Mouse (Mus musculus) embryonic facial prominence, embryonic 15.5 days (tissue): Measurements from ENCODE around the gene Pde4b. TPM values are rescaled to one million over a fixed set of nuclear protein-coding genes. Genes with fewer than 3 reads are reported as not detected.

ENCODE experiments used
- ATAC-seq: fragments of 200-750 bp; cut with Nextera tagmentation; 2 replicates; pipeline ENCODE4 v1.8.0; 2017; ENCODE audit warnings: low read depth, moderate TSS enrichment; ENCODE audit not compliant: insufficient number of reproducible peaks, low FRiP score, low TSS enrichment
- H3K27ac ChIP-seq: fragments of 300-500 bp; sonication (generic); replicated peaks from 2 replicates; pipeline ENCODE4 v1.5.1; 2015; ENCODE audit warnings: mild to moderate bottlenecking, inconsistent platforms
- H3K27me3 ChIP-seq: fragments of 300-500 bp; sonication (generic); 2 replicates; pipeline ENCODE4 v1.6.1; 2015; ENCODE audit warnings: inconsistent platforms
- H3K36me3 ChIP-seq: fragments of 300-500 bp; sonication (generic); 2 replicates; pipeline ENCODE4 v1.6.1; 2015; ENCODE audit warnings: mild to moderate bottlenecking, inconsistent platforms
- H3K4me1 ChIP-seq: fragments of 300-500 bp; sonication (generic); 2 replicates; pipeline ENCODE4 v1.6.1; 2015; ENCODE audit warnings: inconsistent platforms
- H3K4me2 ChIP-seq: fragments of 300-500 bp; sonication (generic); replicated peaks from 2 replicates; pipeline ENCODE4 v1.6.1; 2015; ENCODE audit warnings: mild to moderate bottlenecking, inconsistent platforms
- H3K4me3 ChIP-seq: fragments of 300-500 bp; sonication (generic); replicated peaks from 2 replicates; pipeline ENCODE4 v1.5.1; 2015; ENCODE audit warnings: mild to moderate bottlenecking, inconsistent platforms
- H3K9ac ChIP-seq: fragments of 300-500 bp; sonication (generic); 2 replicates; pipeline ENCODE4 v1.6.1; 2015; ENCODE audit warnings: inconsistent platforms
- H3K9me3 ChIP-seq: fragments of 300-500 bp; sonication (generic); replicated peaks from 2 replicates; pipeline ENCODE4 v1.6.1; 2016; ENCODE audit warnings: inconsistent platforms
- WGBS: fragments of 180-500 bp; shearing (Covaris S2); methylation state at CpG from one replicate; pipeline ENCODE4 v1.1.7; 2015; 5-methylcytosine and 5-hydroxymethylcytosine counted together
- polyA plus RNA-seq: library from polyadenylated mRNA; unstranded; fragments of >200 nt; fragmentation: Nextera tagmentation; extraction: Ambion mirVana; gene quantifications from 2 replicates; pipeline ENCODE4 v1.2.1, GENCODE M21; 2015

Gene Pde4b
- polyA plus RNA-seq, 1 experiment from 2014 or later, result 17.1 TPM

GRCm38 (mm10) chr4:102584601-102585265 is 497.4 kb downstream of the Pde4b start:
- Histone ChIP-seq H3K27me3 (no peaks in the 10 kb centered on the region), H3K4me1 (peaks cover 15% of the 10 kb centered on the region), H3K4me3 (no peak overlapping the region), H3K4me2 (no peak overlapping the region), H3K27ac (no peak overlapping the region), H3K9ac (no peak overlapping the region), H3K36me3 (no peaks in the 10 kb centered on the region), H3K9me3 (no peaks in the 10 kb centered on the region)
- WGBS, result 51% methylated on average over 6 of the region's 6 CpGs
- ATAC-seq, result no peak

- H3K9me3 ChIP-seq, result no peaks in the 10 kb centered on the region
- H3K27me3 ChIP-seq, result no peaks in the 10 kb centered on the region
- H3K27ac ChIP-seq, result no peak overlapping the region
- H3K36me3 ChIP-seq, result no peaks in the 10 kb centered on the region
- H3K4me1 ChIP-seq, result peaks cover 18% of the 10 kb centered on the region
- 43% methylated on average over 4 of the region's 4 CpGs for WGBS
- no peak overlapping the region for H3K4me3 ChIP-seq
- no peak for ATAC-seq
- no peak overlapping the region for H3K9ac ChIP-seq
- H3K4me2 ChIP-seq, result no peak overlapping the region
Measured at GRCm38 (mm10) chr4:102585541-102585940, 498.2 kb downstream of the Pde4b start.

GRCm38 (mm10) chr4:102586787-102587186 is 499.4 kb downstream of the Pde4b start:
- no peaks in the 10 kb centered on the region for H3K9me3 ChIP-seq
- no peaks in the 10 kb centered on the region for H3K27me3 ChIP-seq
- no peak overlapping the region for H3K4me3 ChIP-seq
- no peak overlapping the region for H3K4me2 ChIP-seq
- H3K36me3 ChIP-seq, result no peaks in the 10 kb centered on the region
- ATAC-seq, result no peak
- whole genome bisulfite sequencing, result 87% methylated on average over 3 of the region's 3 CpGs
- H3K9ac ChIP-seq, result no peak overlapping the region
- no peak overlapping the region for H3K27ac ChIP-seq
- H3K4me1 ChIP-seq, result peaks cover 18% of the 10 kb centered on the region

GRCm38 (mm10) chr4:102588668-102589455 is 501.5 kb downstream of the Pde4b start:
- H3K4me2 ChIP-seq, result peak overlapping the region; percentile 51
- H3K9ac ChIP-seq, result no peak overlapping the region
- no peaks in the 10 kb centered on the region for H3K9me3 ChIP-seq
- WGBS, result 18% methylated on average over 12 of the region's 12 CpGs
- no peaks in the 10 kb centered on the region for H3K36me3 ChIP-seq
- no peaks in the 10 kb centered on the region for H3K27me3 ChIP-seq
- no peak for ATAC-seq
- peak overlapping the region; percentile 28; the same call in 1 of the 2 replicates for H3K27ac ChIP-seq
- peaks cover 18% of the 10 kb centered on the region for H3K4me1 ChIP-seq
- H3K4me3 ChIP-seq, result peak overlapping the region; percentile 38

GRCm38 (mm10) chr4:102589537-102590031 is 502.2 kb downstream of the Pde4b start:
- Histone ChIP-seq H3K36me3 (no peaks in the 10 kb centered on the region), H3K9ac (no peak overlapping the region), H3K4me3 (peak overlapping the region; percentile 38), H3K27me3 (no peaks in the 10 kb centered on the region), H3K4me2 (peak overlapping the region; percentile 51), H3K4me1 (peaks cover 18% of the 10 kb centered on the region), H3K27ac (peak overlapping the region; percentile 28), H3K9me3 (no peaks in the 10 kb centered on the region)
- WGBS, result 4% methylated on average over 9 of the region's 9 CpGs
- ATAC-seq, result peak; percentile 60; the same call in 1 of the 2 replicates

- peaks cover 18% of the 10 kb centered on the region for H3K4me1 ChIP-seq
- H3K9ac ChIP-seq, result no peak overlapping the region
- no peak overlapping the region for H3K4me2 ChIP-seq
- H3K27ac ChIP-seq, result no peak overlapping the region
- H3K27me3 ChIP-seq, result no peaks in the 10 kb centered on the region
- H3K4me3 ChIP-seq, result no peak overlapping the region
- H3K9me3 ChIP-seq, result no peaks in the 10 kb centered on the region
- no peak for ATAC-seq
- H3K36me3 ChIP-seq, result peaks cover 6% of the 10 kb centered on the region; the same call in 1 of the 2 replicates
- 56% methylated on average over 4 of the region's 4 CpGs for WGBS
Measured at GRCm38 (mm10) chr4:102591798-102592197, 504.5 kb downstream of the Pde4b start.

- Histone ChIP-seq H3K4me2 (no peak overlapping the region), H3K4me3 (no peak overlapping the region), H3K9me3 (no peaks in the 10 kb centered on the region), H3K9ac (no peak overlapping the region), H3K27ac (no peak overlapping the region), H3K36me3 (peaks cover 9% of the 10 kb centered on the region; the same call in 1 of the 2 replicates), H3K4me1 (peaks cover 18% of the 10 kb centered on the region), H3K27me3 (no peaks in the 10 kb centered on the region)
- WGBS, result 83% methylated on average over 2 of the region's 2 CpGs
- ATAC-seq, result no peak
Measured at GRCm38 (mm10) chr4:102592541-102592940, 505.2 kb downstream of the Pde4b start.

GRCm38 (mm10) chr4:102593631-102594030 is 506.3 kb downstream of the Pde4b start:
- Histone ChIP-seq H3K36me3 (peaks cover 12% of the 10 kb centered on the region; the same call in 1 of the 2 replicates), H3K9ac (no peak overlapping the region), H3K4me2 (no peak overlapping the region), H3K4me3 (no peak overlapping the region), H3K9me3 (no peaks in the 10 kb centered on the region), H3K27me3 (no peaks in the 10 kb centered on the region), H3K4me1 (peaks cover 14% of the 10 kb centered on the region), H3K27ac (no peak overlapping the region)
- ATAC-seq, result no peak
- 65% methylated on average over 4 of the region's 4 CpGs for WGBS

- no peaks in the 10 kb centered on the region for H3K9me3 ChIP-seq
- H3K4me2 ChIP-seq, result no peak overlapping the region
- H3K4me1 ChIP-seq, result peaks cover 5% of the 10 kb centered on the region
- peaks cover 17% of the 10 kb centered on the region for H3K36me3 ChIP-seq
- no peaks in the 10 kb centered on the region for H3K27me3 ChIP-seq
- WGBS, result 88% methylated on average over 3 of the region's 3 CpGs
- H3K27ac ChIP-seq, result no peak overlapping the region
- H3K9ac ChIP-seq, result no peak overlapping the region
- no peak overlapping the region for H3K4me3 ChIP-seq
- no peak for ATAC-seq
Measured at GRCm38 (mm10) chr4:102594506-102594905, 507.2 kb downstream of the Pde4b start.

- ATAC-seq, result no peak
- Histone ChIP-seq H3K4me3 (no peak overlapping the region), H3K9ac (no peak overlapping the region), H3K9me3 (no peaks in the 10 kb centered on the region), H3K27me3 (no peaks in the 10 kb centered on the region), H3K27ac (no peak overlapping the region), H3K4me1 (no peaks in the 10 kb centered on the region), H3K4me2 (no peak overlapping the region), H3K36me3 (peaks cover 15% of the 10 kb centered on the region)
- 75% methylated on average over 3 of the region's 3 CpGs for WGBS
Measured at GRCm38 (mm10) chr4:102603968-102604367, 516.6 kb downstream of the Pde4b start.

- Histone ChIP-seq H3K4me2 (no peak overlapping the region), H3K9ac (no peak overlapping the region), H3K4me1 (no peaks in the 10 kb centered on the region), H3K36me3 (peaks cover 11% of the 10 kb centered on the region; the same call in 1 of the 2 replicates), H3K9me3 (no peaks in the 10 kb centered on the region), H3K27me3 (no peaks in the 10 kb centered on the region), H3K4me3 (no peak overlapping the region), H3K27ac (no peak overlapping the region)
- WGBS, result 89% methylated on average over 8 of the region's 8 CpGs
- no peak for ATAC-seq
Measured at GRCm38 (mm10) chr4:102605231-102605630, 517.9 kb downstream of the Pde4b start.
